Mouse (Mus musculus) cerebellum, adult 2 months (tissue): ENCODE results near the gene 1500009C09Rik. TPM values are rescaled to one million over a fixed set of nuclear protein-coding genes. Genes with fewer than 3 reads are reported as not detected.
"Not testable (repeated sequence)": the region's sequence is repeated elsewhere in the genome, so short reads cannot be mapped to it uniquely, and the experiment has no call there.

Source experiments
- DNase-seq, 2 experiments: peaks; one replicate each; pipeline ENCODE4 v3.0.0; 2021
- H3K27ac ChIP-seq: fragments of 200-500 bp; 2 replicates; pipeline ENCODE4 v1.5.1; 2012; ENCODE audit warnings: low read length, control low read depth, inconsistent platforms; ENCODE audit not compliant: insufficient read depth
- H3K27me3 ChIP-seq: fragments of 200-500 bp; 2 replicates; pipeline ENCODE4 v1.6.1; 2012; ENCODE audit warnings: inconsistent platforms, mild to moderate bottlenecking, low read length, moderate library complexity; ENCODE audit not compliant: control insufficient read depth, insufficient read depth
- H3K4me1 ChIP-seq: fragments of 200-500 bp; 2 replicates; pipeline ENCODE4 v1.6.1; 2011; ENCODE audit warnings: low read length; ENCODE audit not compliant: control insufficient read depth, insufficient read depth
- H3K4me3 ChIP-seq: fragments of 200-500 bp; replicated peaks from 2 replicates; pipeline ENCODE3; 2011; ENCODE audit warnings: mild to moderate bottlenecking, low read depth, low read length, control low read depth; ENCODE audit not compliant: insufficient read depth
- CTCF ChIP-seq: fragments of 200-500 bp; IDR thresholded peaks from 2 replicates; pipeline ENCODE4 v1.5.1; 2011; ENCODE audit warnings: low read depth, mild to moderate bottlenecking, control low read depth, low read length, moderate library complexity, borderline replicate concordance; ENCODE audit not compliant: insufficient read depth
- POLR2A ChIP-seq: fragments of 200-500 bp; IDR thresholded peaks from 2 replicates; pipeline ENCODE4 v1.6.1; 2011; ENCODE audit warnings: low read length, control low read depth, borderline replicate concordance; ENCODE audit not compliant: insufficient read depth
- WGBS: fragments of 180-500 bp; shearing (Covaris S2); methylation state at CpG from one replicate; pipeline ENCODE4 v1.1.7; 2018; 5-methylcytosine and 5-hydroxymethylcytosine counted together
- polyA plus RNA-seq: library from polyadenylated mRNA; depleted of rRNA; stranded (reverse); fragments of >200 nt; gene quantifications from 2 replicates; pipeline ENCODE4 v1.2.3, GENCODE M21; 2012

Gene 1500009C09Rik
- polyA plus RNA-seq, 1 experiment: 218 TPM

GRCm38 (mm10) chr15:82231100-82231499, 21.1 kb upstream of the 1500009C09Rik start:
- no peaks in the 10 kb centered on the region for H3K27me3 ChIP-seq
- peaks cover 28% of the 10 kb centered on the region for H3K4me1 ChIP-seq
- no peak overlapping the region for H3K4me3 ChIP-seq
- H3K27ac ChIP-seq: no peak overlapping the region
- no peak for DNase-seq
- WGBS: 76% methylated on average over 4 of the region's 4 CpGs
- no peak for TF ChIP-seq CTCF
- TF ChIP-seq POLR2A: no peak

GRCm38 (mm10) chr15:82231591-82232378, 20.4 kb upstream of the 1500009C09Rik start:
- Histone ChIP-seq H3K27ac (peak overlapping the region; percentile 63), H3K27me3 (no peaks in the 10 kb centered on the region), H3K4me1 (peaks cover 28% of the 10 kb centered on the region), H3K4me3 (no peak overlapping the region)
- peak; percentile 91 to 95 for DNase-seq
- TF ChIP-seq CTCF: no peak
- TF ChIP-seq POLR2A: no peak
- WGBS: 11% methylated on average over 11 of the region's 11 CpGs

GRCm38 (mm10) chr15:82232651-82233050, 19.5 kb upstream of the 1500009C09Rik start:
- H3K4me1 ChIP-seq: peaks cover 28% of the 10 kb centered on the region
- DNase-seq: no peak
- H3K27ac ChIP-seq: peak overlapping the region; percentile 63
- 46% methylated on average over 4 of the region's 4 CpGs for WGBS
- TF ChIP-seq POLR2A (no peak), CTCF (no peak)
- no peaks in the 10 kb centered on the region for H3K27me3 ChIP-seq
- no peak overlapping the region for H3K4me3 ChIP-seq

- H3K4me3 ChIP-seq: no peak overlapping the region
- H3K4me1 ChIP-seq: peaks cover 24% of the 10 kb centered on the region
- DNase-seq: no peak
- TF ChIP-seq CTCF (no peak), POLR2A (no peak)
- H3K27me3 ChIP-seq: no peaks in the 10 kb centered on the region
- WGBS: 84% methylated on average over 10 of the region's 10 CpGs
- no peak overlapping the region for H3K27ac ChIP-seq
Measured at GRCm38 (mm10) chr15:82235661-82236060, 16.5 kb upstream of the 1500009C09Rik start.

- H3K4me3 ChIP-seq: no peak overlapping the region
- H3K27ac ChIP-seq: no peak overlapping the region
- 11% methylated on average over 5 of the region's 5 CpGs for WGBS
- TF ChIP-seq CTCF: peak; percentile 97
- TF ChIP-seq POLR2A: no peak
- peaks cover 17% of the 10 kb centered on the region for H3K4me1 ChIP-seq
- peak; percentile 90 to 97 for DNase-seq
- no peaks in the 10 kb centered on the region for H3K27me3 ChIP-seq
Measured at GRCm38 (mm10) chr15:82236565-82236964, 15.6 kb upstream of the 1500009C09Rik start.

GRCm38 (mm10) chr15:82243311-82243710, 8.9 kb upstream of the 1500009C09Rik start:
- WGBS: 59% methylated on average over 3 of the region's 3 CpGs
- no peak for TF ChIP-seq CTCF
- TF ChIP-seq POLR2A: no peak

GRCm38 (mm10) chr15:82243742-82244114, 8.5 kb upstream of the 1500009C09Rik start:
- Histone ChIP-seq H3K4me3 (peak overlapping the region; percentile 65), H3K27me3 (no peaks in the 10 kb centered on the region), H3K4me1 (no peaks in the 10 kb centered on the region), H3K27ac (no peak overlapping the region)
- WGBS: under 1% methylated on average over 12 of the region's 12 CpGs
- DNase-seq: no peak
- TF ChIP-seq POLR2A (no peak), CTCF (no peak)

More at GRCm38 (mm10) chr15:82243311-82243710, 8.9 kb upstream of the 1500009C09Rik start:
- no peaks in the 10 kb centered on the region for H3K27me3 ChIP-seq
- H3K4me1 ChIP-seq: no peaks in the 10 kb centered on the region
- H3K4me3 ChIP-seq: peak overlapping the region; percentile 65
- H3K27ac ChIP-seq: no peak overlapping the region
- DNase-seq: no peak

GRCm38 (mm10) chr15:82244115-82244804, 7.9 kb upstream of the 1500009C09Rik start, which contains the start of gene Cenpm:
Cenpm (minus strand) TSS chr15:82244748.
- TF ChIP-seq POLR2A: 0 out of 2 replicates have a peak, but pooled peaks have one; percentile 10
- TF ChIP-seq CTCF: no peak
- under 1% methylated on average over 65 of the region's 65 CpGs for WGBS
- peak; percentile 91 to 95 for DNase-seq
- Histone ChIP-seq H3K4me3 (peak within 1 kb of the TSS; percentile 65), H3K27me3 (no peaks in the 10 kb centered on the region), H3K4me1 (no peaks in the 10 kb centered on the region), H3K27ac (no peak within 1 kb of the TSS)

GRCm38 (mm10) chr15:82244805-82245161, 7.4 kb upstream of the 1500009C09Rik start:
- H3K4me3 ChIP-seq: peak overlapping the region; percentile 36
- not testable (repeated sequence) for H3K27me3 ChIP-seq, H3K27ac ChIP-seq, H3K4me1 ChIP-seq, DNase-seq
- WGBS: 21% methylated on average over 9 of the region's 9 CpGs
